Mouse (Mus musculus): ENCODE measurements around the gene Dll4.

Dll4 gene

DNA sequence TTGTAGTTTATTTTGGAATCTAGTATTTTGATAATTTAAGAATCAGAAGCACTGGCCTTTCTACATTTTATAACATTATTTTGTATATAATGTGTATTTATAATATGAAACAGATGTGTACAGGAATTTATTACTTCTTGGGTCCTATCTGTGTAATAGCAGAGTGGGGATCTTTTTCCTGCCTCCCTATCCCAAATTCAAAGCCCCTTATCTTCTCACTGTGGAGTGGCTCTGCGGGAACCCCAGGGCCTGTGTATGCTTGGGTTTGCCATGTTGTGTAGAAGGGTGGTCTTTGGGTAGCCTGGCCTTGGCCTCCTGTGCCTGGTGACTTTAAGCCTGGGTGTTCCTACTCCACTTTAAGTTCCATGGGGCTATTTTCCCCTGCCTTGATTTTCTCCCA, 10.0 kb downstream of the Dll4 start:
- no peak for DNase-seq

DNA sequence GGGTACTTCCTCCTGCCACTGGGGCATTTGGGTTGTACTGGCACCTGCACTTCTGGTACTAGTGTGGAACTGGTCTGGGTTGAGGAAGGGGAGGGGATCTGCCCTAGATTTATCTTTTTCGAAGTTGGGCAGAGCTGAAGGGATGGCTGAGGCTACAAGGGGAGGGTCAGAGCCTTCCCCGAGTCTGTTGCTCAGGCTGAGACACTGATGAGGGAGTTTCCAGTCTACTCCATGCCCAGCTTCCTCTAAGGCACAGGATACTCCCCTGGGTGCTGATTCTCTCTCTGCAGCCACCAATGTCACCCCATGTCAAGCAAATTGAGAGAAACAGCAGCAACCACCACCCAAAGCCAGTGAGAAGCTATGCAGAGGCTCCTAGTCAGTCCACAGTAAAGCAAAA, 10.4 kb downstream of the Dll4 start:
- no peak for DNase-seq

DNA sequence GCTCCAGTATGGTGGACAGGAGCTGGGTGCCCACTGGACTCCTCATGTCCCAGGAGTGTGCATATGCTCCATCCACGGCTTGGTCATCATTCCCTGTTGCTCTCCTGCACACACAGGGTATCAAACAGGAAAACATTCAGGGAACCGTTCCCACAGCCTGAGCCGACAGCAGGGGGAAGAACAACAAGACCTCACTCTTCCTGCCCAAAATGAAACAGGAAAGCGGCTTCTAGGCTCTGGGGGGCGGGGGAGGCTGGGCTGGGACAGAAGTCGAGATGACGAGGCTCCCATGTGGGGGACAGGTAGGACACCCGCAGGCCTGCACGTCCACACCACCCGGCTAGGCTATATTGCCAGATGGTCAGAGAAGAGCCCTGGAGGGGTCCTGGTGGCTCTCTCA, 10.9 kb downstream of the Dll4 start:
- DNase-seq: no peak

DNA sequence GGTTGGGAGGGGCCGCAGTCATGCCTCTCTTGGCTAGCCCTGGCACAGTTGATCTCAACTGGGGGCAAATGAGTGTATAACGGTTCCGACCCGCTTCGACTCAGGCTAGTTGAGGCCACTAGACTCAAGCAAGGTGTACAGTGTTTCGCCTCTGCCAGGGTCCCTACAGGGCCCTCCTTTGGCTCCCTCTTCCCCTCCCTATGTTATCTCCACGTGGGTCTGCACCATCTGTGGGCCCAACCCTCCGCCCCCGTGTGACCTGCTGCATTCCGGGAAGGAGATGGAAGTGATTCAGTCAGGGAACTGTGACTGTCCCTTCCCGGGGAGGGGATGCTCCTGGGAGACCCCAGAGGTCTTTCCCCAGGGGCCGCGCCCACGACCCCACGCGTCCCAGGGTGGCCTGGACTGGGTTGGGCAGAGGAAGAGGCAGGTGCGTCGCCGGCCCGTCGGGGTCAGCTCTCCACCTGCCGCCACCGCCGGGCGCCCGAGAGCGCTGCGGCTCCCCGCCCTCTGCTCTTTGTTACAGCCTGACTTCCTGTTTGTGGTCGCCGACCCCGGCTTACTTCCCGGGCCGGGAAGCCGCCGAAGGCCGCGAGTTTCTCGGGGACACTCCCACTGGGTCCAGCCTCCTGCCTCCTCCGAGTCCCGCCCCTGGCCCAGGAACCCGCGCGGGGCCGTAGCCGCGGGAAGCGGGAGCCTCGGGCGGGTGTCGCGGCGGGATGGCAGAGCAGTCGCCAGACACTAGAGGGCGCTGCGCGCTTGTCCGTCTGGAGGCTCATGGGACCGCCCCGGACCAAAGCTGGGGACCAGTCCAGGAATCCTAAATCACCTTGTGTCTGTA, 12.1 kb downstream of the Dll4 start:
- peak; percentile 87 to 92 for DNase-seq

DNA sequence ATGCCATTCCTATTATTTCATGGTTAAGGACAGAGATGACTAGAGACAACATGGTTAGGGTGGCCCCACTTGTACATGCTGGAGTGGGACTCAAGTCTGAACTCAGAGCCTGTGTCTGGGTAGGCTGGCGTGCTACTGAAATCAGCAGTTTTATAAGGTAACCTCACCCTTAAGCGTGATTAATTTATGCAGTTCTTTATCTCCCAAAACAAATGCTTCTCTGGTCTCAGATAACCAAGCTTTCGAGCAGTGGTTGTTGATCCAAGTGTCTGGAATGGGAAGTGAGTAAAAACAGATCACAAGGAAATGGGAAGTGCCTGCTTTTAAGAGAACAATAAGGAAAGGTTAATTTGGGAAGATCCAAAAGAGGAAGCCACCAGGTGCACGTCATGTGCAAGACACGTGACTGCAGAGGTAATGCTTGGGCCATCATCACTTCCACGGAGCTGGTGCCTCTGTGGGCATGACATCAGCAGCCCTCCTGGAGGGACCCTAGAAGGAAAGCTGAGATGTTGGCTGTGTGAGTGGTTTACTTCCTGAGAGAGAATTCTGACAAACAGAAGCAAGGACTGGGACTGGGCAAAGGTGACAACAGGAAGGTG, 19.1 kb downstream of the Dll4 start:
- no peak for DNase-seq

DNA sequence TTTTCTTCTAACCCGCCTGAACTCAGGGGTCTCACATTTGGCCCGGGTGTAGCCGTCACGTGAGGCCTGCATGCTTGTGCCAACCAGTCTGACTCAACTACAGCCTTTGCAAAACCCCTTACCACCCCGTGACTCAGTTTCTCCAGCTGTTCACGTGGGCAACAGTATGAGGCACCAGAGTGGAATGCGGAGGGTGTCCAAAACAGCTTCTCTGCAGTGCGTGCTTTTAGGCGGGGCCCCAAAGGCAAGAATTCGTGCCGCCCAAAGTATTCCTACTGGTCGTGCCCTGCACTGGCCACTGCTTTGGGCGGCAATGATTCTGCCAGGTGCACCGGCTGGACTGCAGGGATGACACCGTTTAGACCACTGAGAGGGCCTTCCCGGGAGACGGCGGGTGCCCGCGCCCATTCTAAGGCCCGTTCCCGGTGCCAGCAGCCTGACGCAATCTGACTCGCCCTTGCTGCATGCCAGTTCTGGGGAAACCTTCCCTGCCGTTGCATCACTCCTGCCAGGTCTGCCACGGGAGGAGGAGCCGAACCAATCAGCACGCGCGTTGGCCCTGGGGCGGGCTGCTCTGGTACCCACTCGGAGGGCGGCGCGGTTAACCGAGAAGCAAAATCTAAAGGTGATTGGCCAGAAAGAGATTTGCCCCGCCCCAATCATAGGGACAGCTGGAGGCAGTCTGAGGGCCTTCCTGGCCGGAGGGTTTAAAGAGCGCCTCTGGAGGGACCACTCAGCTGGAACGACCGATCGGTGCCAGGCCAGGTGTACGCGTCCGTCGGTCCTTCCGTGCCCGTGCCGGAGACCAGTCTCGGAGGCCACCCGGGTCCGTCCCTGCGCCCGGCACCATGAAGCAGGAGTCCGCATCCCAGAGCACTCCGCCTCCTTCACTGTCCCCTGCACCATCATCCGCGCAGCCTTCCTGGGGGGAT, 25.2 kb downstream of the Dll4 start, which contains the start of gene Chac1:
Chac1 (plus strand) TSS at position 675 of the 932 bp plus-strand sequence.
- peak; percentile 90 for DNase-seq

DNA sequence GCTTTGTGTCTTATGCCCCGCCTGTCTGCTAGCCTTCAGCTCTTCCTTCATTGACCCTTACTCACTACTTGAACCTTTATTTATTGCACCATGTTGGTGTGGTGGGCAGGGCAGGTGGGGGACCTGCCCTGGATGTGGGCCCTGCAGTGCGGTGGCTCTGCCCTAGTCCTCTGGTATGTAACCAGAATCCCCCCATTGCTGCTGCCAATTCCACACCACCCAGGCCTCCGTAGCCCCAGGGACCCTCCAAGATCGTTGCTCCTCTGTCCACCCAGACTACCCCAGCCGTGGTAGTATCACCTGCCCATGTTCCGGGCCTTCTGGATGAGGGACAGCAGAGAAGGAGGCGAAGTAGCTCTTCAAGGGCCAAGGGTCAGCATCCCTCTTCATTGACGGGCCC, 28.1 kb downstream of the Dll4 start:
- DNase-seq: no peak

DNA sequence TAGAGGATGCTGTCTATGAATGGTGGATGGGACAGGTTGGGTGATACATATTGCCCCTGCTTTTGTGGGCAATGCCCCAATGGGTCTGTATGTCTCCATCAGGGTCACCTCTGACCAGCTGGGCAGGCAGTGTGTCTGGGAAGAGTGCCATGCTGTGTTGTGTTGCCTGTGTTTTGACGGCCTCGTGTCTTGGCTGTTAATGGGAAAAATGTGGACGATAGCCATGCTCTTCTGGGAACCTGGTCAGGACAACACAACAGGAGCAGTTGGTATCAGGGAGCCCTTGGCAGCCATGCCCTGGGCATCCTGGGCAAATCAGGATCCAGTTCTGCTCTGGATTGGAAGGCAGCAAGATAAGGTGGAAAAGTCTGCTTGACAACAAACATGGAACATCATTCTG, 29.5 kb downstream of the Dll4 start:
- DNase-seq: peak in 1 of 2 experiments; percentile 16

DNA sequence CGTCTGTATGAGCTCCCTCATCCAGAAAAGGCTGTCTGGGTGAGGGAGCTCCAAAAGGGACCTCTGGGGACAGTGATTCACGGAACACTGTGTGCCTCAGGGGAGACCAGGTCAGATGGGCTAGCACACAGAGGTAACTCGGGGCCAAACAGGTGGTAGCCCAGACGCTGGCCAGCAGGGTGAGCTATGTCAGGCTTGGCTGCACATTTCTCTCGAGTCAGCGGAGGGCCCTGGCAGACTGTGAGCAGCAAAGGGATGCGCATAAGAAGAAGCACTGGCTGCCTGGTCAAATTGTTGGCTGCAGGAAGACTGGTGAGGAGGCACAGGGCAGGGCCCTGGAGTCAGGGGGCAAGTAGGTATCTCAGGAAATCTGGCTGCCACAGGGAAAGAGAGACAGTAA, 30.1 kb downstream of the Dll4 start:
- DNase-seq: peak; percentile 65 to 80

DNA sequence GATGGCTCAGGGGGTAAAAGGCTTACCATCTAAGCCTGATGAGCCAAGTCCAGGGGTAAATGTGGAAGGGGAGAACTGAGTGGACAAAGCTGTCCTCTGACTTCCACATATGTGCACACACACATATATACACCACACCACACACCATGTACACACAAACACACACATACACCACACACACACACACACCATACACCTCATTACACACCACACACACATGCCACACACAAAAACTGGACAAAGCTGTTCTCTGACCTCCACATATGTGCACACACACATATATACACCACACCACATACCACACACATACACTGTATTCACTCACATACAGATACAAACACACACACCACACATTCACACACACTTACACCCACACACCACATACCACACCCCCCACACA, 30.7 kb downstream of the Dll4 start:
- no peak for DNase-seq

DNA sequence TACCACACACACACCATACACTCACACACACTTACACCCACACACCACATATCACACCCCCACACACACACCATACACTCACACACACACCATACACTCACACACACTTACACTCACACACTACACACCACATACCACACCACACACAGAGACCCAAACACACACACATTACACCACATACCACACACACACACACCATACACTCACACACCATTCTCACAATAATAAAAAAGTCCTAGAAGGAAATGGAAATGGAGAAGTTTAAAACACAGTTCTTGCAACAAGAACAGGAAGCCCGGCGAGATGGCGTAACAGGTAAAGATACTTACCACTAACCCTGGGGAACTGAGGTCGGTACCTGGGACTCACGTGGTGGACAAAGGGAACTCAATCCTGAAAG, 31.2 kb downstream of the Dll4 start:
- no peak for DNase-seq

DNA sequence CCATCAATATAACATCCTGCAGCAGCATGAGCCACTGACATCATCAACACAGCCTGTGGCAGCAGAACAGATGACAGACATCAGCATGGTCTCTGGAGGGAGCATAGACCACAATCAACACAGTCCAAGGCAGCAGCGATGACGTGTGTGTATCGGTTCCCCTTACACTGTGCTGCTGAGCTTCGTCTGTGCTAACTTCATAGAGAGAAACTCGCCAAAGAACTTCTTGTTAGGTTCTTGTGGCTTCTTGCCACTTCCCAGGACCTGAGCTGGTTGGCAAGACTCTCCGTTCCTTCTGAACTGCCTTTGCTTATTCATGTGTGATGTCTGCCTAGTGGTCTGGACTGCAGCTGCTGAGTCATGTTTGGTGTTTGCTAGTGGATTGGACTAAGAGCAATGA, 32.7 kb downstream of the Dll4 start:
- DNase-seq: peak in 1 of 2 experiments; percentile 39

DNA sequence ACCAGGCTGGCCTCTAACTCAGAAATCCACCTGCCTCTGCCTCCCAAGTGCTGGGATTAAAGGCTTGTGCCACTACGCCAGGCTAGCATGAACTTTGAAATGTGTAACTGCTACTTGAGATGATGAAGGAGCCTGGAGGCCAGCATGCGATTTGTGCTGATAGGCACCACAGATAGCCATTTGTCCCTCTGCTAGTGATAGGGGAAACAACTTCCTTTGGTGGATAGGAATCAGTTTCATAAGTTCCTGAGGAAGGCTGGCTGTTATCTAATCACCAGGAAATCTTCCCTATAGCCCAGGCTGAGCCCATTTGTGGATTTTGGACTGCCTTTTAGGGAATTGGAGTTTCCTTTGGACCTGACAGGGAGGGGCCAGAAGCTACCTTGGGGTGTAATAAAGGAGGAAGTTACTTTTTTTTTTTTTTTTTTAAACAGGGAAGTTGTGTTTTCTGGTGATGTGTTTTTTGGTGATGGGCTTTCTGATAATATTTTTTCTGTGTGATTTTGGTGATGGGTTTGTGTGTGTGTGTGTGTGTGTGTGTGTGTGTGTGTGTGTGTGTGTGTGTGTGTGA, 34.2 kb downstream of the Dll4 start:
- DNase-seq: no peak

DNA sequence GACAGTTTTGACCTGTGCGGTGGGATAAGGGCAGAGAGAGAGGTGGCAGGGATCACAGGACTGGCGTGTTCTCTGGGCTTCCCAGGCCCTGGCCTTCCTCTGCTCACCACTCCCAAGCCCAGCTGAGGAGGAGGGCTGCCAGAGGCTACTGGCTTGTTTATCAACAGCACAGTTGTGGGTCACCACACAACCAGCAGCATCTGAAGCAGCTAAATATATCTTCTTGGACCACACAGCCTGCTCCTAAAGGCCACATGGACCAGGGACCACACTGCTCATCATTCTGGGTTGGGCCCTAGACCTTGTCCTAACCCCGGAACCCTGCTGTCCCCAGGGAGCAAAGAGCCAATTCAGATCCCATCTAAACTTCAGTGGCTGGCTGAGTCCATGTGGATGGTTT, 39.4 kb downstream of the Dll4 start:
- no peak for DNase-seq

DNA sequence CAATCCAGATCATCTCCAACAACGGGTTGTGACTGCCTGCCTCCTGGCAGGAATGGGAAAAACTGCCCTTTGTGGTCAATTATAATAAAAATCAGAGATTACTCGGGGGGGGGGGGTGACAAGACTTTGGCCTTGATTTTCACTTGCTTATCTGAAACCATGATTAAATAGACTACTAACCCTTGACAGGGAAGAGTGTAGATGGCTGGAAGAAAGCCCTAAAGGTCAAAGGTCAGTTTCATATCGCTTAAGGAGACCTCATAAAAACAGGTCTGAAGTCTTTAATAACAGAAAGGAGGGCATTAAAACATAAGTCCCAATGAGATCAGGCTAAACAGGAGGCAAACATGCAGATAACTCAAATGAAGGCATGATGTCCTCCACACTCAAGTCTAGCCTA, 41.8 kb downstream of the Dll4 start:
- no peak for DNase-seq

DNA sequence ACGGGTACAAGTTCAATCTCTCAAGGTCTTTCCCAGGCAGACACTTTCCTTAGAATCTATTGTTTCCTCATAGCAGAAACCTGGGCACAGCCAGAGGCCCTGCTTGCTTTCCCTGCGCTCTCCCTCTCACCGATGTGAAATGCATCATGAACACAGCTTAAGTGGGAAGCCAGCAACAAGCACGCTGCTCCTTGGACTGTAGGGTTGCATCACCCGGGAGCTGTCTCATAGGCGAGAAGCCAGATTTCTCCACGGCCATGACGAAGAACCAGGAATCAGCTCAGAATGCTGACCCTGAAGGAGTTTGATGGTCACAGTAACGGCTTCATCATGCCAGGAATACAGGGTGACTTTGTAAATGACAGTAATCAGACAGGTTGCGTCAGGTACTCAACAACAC, 44.5 kb downstream of the Dll4 start:
- no peak for DNase-seq

DNA sequence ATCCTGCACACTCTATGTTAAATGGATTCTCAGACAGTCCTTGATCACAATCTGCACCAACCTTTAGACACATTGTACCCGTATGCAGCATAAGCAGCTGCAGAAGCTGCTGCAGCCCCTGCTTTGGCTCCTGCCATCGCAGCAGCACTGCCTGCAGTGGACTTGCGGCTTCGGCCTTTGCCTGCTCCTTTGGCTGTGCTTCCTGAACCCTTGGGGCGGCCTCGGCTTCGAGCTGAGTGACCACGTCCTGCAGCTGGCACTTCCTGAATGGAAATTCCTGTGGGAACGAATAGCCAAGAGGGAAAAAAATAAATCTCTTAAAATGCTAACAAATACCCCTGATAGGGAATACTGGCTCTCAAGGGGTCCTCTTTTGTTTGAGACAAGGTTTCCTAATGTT, 51.7 kb downstream of the Dll4 start:
- DNase-seq: peak; percentile 36 to 37

DNA sequence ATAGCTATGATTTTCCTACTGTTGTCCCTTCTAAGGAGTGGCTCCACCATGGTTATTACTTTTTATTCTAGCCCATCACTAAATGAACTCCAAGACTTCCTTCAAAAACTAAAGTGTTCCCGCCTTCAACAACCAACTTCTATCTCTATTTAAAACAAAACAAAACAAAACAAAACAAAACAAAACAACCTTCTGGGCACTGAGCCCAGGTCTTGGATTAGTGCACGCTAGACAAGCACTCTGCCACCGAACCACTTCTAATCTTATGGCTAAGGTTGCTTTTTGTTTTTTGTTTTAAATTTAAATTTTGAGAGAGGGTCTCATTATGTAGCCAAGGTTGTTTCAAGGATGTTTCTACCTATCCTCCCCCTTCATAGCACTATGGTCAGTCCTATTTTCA, 52.2 kb downstream of the Dll4 start:
- no peak for DNase-seq

DNA sequence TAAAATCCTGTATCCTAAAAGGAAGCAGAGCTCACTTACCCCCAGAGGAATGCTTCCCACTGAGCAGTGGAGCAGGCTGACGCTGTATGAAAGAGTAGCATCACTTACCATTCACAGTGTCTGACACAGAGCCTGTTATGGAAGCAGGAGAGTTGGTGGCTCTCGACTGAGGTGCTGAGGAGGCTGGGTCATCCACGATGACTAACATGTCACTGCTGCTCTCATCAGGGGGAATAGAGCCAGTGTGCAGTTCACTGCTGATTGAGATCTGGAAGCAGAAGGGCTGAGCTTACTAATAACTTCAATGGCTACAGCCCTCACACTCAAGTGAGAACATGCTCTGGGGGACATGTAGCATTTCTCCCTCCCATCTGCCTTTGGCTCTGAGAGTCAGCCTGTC, 53.9 kb downstream of the Dll4 start:
- no peak for DNase-seq

Data from kidney, adult 8-10 months (tissue).